Mouse (Mus musculus) neutrophil, adult 65 days (primary cell): ENCODE measurements around the gene Olfr1490. TPM values are rescaled to one million over a fixed set of nuclear protein-coding genes. Genes with fewer than 3 reads are reported as not detected.

Experiments used
- total RNA-seq: library from RNA; stranded (reverse); gene quantifications from 2 replicates; pipeline ENCODE4 v1.2.4, GENCODE M21; 2023

Olfr1490 gene
- not detected in 2 replicates for total RNA-seq

GRCm38 (mm10) chr19:13650791-13651190 lies at the start of gene Olfr1490:
Olfr1490 (plus strand) TSS chr19:13651091.

GRCm38 (mm10) chr19:13617075-13617474 lies 33.8 kb upstream of the Olfr1490 start, which contains the start of gene Olfr1487:
Olfr1487 (plus strand) TSS chr19:13617375.

GRCm38 (mm10) chr19:13631321-13631720 lies 19.6 kb upstream of the Olfr1490 start, which contains the start of gene Olfr1489:
Olfr1489 (plus strand) TSS chr19:13631621.

GRCm38 (mm10) chr19:13696968-13697367 lies 46.1 kb downstream of the Olfr1490 start, which contains the start of gene Olfr1491:
Olfr1491 (plus strand) TSS chr19:13697268.

Other genes starting within 250 kb of the Olfr1490 start
- not detected in 2 replicates for gene Olfr1469, start 243.2 kb upstream of the Olfr1490 start, total RNA-seq
- not detected in 2 replicates for gene Olfr1471, start 207.7 kb upstream of the Olfr1490 start, total RNA-seq
- not detected in 2 replicates for gene Olfr1472, start 195.0 kb upstream of the Olfr1490 start, total RNA-seq
- gene Olfr1474, start 181.5 kb upstream of the Olfr1490 start, total RNA-seq, result not detected in 2 replicates
- gene Olfr1475, start 170.9 kb upstream of the Olfr1490 start, total RNA-seq, result not detected in 2 replicates
- not detected in 2 replicates for gene Olfr1477, start 150.5 kb upstream of the Olfr1490 start, total RNA-seq
- not detected in 2 replicates for gene Olfr1480, start 123.2 kb upstream of the Olfr1490 start, total RNA-seq
- gene Olfr1484, start 67.6 kb upstream of the Olfr1490 start, total RNA-seq, result not detected in 2 replicates
- not detected in 2 replicates for gene Olfr1487, start 33.7 kb upstream of the Olfr1490 start, total RNA-seq
- gene Olfr1489, start 19.5 kb upstream of the Olfr1490 start, total RNA-seq, result not detected in 2 replicates
- not detected in 2 replicates for gene Olfr1491, start 46.2 kb downstream of the Olfr1490 start, total RNA-seq
- gene Olfr1493-ps1, start 72.2 kb downstream of the Olfr1490 start, total RNA-seq, result not detected in 2 replicates
- gene Olfr1494, start 88.6 kb downstream of the Olfr1490 start, total RNA-seq, result not detected in 2 replicates
- not detected in 2 replicates for gene Olfr1495, start 113.5 kb downstream of the Olfr1490 start, total RNA-seq
- gene Olfr1496, start 126.8 kb downstream of the Olfr1490 start, total RNA-seq, result not detected in 2 replicates
- not detected in 2 replicates for gene Olfr1497, start 147.1 kb downstream of the Olfr1490 start, total RNA-seq
- gene Olfr1499, start 168.4 kb downstream of the Olfr1490 start, total RNA-seq, result not detected in 2 replicates
- gene Olfr1500, start 179.4 kb downstream of the Olfr1490 start, total RNA-seq, result not detected in 2 replicates
- not detected in 2 replicates for gene Olfr1501, start 199.6 kb downstream of the Olfr1490 start, total RNA-seq
- gene Olfr1502, start 210.7 kb downstream of the Olfr1490 start, total RNA-seq, result not detected in 2 replicates
- gene Olfr1504, start 246.8 kb downstream of the Olfr1490 start, total RNA-seq, result not detected in 2 replicates